Mouse (Mus musculus): ENCODE measurements around the gene Mta3.
A peak's percentile ranks its signal among the peaks of the same experiment; 100 is the strongest.

GRCm38 (mm10) chr17:83850458-83850857 is 144.5 kb downstream of the Mta3 start:
- no peak for TF ChIP-seq POLR2A (IDR thresholded peaks at IDR 0.05; ENCODE audit: low read depth, low read length)
- TF ChIP-seq CTCF (IDR thresholded peaks at IDR 0.05; ENCODE audit: extremely low read depth, insufficient read length, insufficient replicate concordance, low read depth, low read length), result peak; percentile 95; the same call in 1 of the 2 replicates
